Mouse (Mus musculus) stomach, adult 2 months (tissue): ENCODE results near the gene Snap23. TPM values are rescaled to one million over a fixed set of nuclear protein-coding genes. Genes with fewer than 3 reads are reported as not detected.

ENCODE experiments used
- polyA plus RNA-seq: library from polyadenylated mRNA; depleted of rRNA; stranded (reverse); fragments of >200 nt; gene quantifications from 2 replicates; pipeline ENCODE4 v1.2.3, GENCODE M21; 2012; rRNA removed

Snap23 gene
- 0.53 and 1.2 TPM in 2 replicates for polyA plus RNA-seq

DNA sequence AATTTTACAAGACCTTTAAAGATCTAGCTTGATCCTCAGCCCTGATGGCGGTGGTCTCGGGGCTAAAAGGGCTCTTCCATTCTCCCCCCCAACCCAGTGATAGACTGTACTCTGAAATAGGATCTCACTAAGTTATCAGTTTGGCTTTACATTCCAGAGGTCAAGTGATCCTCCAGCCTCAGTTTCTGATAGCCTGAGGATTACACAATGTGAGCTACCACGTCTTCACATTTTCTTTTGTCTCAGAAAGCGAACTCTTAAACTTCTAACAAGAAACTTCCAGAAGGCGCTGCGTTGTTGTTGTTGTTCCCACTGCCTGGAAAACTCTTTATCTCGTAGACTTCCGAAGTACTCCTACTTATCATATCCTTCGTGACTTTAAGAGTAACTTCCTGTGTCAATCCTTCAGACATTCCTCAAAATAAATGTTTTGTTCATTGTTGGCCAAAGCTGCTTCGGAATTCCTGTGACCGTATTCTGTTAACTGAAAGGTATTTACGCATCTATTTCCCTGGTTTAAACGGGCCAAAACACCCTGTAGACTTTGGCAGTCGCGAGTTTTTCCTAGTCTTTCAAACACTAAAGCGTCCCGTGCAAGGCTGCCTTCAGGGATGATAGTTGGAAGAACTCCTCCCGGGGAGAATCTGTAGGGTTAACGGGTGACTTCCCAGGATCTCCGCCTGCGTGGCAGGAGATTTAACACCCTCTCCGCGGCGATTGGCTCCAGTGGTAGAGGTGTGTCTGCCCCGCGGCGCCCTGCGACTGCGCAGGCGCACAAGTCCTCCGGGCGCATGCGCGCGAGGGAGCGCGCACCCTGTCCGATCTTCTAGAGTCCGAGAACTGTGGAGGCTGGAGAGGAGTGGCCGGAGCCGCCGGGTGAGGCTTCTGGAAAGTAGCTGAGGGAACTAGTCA, at the start of gene Snap23:
Snap23 (plus strand) TSS at position 786 of the 912 bp plus-strand sequence.

DNA sequence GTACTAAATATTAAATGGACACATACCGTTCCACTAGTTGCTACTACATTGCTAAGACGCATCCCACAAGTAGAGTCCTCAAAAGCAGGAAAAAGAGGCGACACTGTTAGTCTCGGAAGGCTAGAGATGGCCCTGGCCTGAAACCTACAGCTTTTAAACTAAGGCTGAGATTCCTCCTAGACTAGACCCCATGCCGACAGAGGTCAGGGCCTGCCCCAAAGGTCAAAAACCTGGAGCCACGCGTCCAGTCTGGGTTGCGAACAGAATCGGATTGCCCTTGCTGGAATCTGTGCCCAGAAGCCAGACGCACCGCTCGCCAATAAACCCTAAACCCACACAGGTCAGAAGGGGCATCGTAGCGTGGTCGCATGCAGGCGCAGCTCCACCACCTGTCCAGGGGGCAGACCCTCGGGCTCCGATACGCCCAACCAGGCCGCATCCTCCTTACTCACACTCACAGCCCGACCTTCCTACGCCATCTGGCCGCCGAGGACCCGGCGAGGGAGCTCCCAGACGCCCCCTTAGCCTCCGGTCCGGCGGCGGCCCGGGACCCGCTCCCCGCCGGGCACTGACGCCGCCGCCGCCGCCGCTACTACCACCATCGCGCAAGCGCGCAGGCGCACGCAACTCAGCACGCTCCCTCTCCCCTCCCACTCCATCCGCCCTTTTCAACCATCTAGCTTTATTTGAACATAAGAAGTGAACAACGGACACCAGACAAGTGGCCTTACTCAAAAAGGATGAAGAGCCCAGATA, 4.1 kb upstream of the Snap23 start, which contains the start of gene Zfp106:
Zfp106 (minus strand) TSS at position 609 of the 756 bp plus-strand sequence.

DNA sequence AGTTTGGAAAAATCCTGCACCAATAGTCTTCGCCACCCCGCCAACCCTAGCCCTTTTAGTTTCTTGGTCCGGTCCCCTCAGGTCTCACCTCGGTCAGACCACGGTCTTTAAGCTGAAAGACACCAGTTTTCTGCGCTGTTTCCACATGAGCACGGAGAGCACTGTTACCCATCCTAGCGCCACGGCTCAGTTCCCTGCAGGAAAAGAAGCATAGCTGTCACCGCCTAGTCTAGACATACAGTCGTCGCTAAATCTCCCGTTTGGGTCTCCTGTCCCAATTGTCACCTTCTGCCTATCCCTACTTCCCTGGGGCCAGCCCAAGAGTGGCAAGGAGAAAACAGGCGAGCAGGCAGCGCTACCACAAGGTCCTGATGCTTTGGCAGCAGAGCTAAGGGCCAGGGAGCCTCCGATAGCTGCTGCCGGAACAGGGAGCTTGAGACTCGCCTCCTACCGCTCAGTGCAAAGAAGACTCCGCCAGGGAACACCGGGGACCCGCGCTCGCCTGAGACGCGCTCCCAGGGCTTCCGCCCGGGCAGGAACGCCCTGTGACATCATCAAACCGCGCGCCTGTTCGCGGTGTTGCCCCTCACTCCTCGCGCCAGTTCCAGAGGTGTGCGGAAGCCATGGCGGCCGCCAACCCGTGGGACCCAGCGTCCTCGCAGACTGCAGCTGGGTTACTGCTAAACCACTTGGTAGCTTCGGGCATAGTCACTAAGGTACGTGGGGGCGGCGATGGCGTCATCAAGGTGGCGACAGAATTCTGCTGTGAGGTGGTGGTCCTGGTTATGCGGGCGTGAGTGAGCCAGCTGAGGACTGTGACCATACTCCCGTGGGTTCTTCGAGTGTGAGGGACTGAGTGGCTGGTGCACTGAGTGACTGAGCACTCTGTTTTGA, 41.6 kb downstream of the Snap23 start, which contains the start of the genes Haus2 and Lrrc57:
Haus2 (plus strand) TSS at position 554 of the 894 bp plus-strand sequence.
Lrrc57 (minus strand) TSS at position 691 of the 894 bp plus-strand sequence.

DNA sequence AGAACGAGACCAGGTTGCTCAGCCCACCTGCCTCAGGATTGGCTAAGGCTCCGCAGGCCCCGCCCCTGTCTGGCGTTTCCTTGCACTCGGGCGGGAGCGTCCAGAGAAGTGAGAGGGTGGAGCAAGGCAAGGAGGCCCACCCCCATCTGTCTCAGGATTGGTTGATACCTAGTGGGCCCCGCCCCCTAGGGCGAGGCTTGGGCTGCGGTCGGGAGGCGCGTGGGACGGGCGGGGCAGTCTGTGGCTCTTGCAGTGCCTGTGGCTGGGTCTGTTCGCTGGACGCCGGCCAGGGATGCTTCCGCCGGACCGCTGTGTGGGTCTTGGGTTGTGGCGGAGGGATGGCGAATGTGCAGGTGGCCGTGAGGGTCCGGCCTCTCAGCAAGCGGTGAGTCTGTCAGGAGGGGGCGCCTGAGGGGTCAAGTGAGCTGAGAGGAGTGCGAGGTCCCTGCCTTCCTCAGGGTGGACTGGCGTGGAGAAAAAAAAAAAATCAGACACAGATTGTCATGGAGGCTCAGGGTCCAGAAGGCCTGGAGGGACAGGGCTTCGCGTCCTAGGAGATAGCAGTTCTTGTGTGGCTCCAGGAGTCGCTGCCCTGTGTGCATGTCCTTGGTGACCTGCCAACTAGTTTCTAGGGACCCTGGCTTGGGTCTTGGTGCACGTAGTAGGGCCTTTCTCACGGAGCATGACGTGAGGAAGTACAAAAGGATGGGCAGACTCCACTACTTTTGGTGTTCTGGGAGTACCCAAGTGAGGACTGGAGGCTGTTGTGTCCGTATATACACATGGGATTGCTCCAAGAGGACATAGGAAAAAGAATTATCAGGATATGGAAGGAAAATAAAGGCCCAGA, 61.6 kb downstream of the Snap23 start, which contains the start of gene Stard9:
Stard9 (plus strand) TSS at position 236 of the 850 bp plus-strand sequence.

Other genes starting within 250 kb of the Snap23 start
- gene Vps39, start 214.5 kb upstream of the Snap23 start, polyA plus RNA-seq: 3.7 and 8.4 TPM in 2 replicates
- gene Ganc, start 163.8 kb upstream of the Snap23 start, polyA plus RNA-seq: 1.6 and 2.9 TPM in 2 replicates
- gene Tmem87a, start 163.6 kb upstream of the Snap23 start, polyA plus RNA-seq: 1.6 and 3.5 TPM in 2 replicates
- gene Capn3, start 111.7 kb upstream of the Snap23 start, polyA plus RNA-seq: 0.23 and 0.81 TPM in 2 replicates
- gene Zfp106, start 3.8 kb upstream of the Snap23 start, polyA plus RNA-seq: 12.9 and 19.0 TPM in 2 replicates
- 0.18 and 0.58 TPM in 2 replicates for gene Haus2, start 41.7 kb downstream of the Snap23 start, polyA plus RNA-seq
- gene Lrrc57, start 41.8 kb downstream of the Snap23 start, polyA plus RNA-seq: 1.4 and 2.2 TPM in 2 replicates
- gene Stard9, start 61.5 kb downstream of the Snap23 start, polyA plus RNA-seq: 0.78 and 1.7 TPM in 2 replicates